In the genomic region with DNA sequence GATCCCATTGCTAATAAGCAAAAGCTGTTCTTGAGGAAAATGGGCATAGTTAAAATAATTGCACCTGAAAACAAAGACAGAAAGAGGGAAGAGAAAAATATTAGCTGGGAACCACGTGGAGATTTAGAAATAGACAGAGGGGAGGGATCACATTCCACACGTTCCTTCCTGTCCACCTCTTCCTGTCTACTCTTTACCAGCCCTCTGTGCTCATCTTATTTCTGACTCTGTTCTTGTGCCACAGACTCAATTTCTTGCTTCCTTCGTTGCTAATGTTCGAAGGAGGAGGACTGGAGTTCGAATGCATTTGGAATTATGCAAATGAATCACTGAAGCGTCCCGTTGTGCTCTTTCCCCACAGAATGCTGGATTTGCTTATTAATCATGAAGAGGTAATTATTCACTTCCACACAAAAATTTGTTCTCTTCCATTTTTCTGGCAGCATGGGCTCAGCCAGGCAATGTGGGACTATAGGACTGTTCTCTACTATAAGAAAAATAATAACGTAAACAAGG, we compare ENCODE assay signal across 9 mouse cellular contexts.
"Had no signal": no experiment of that assay in that cellular context is flagged by ENCODE, and none has a peak within 500 bp of the region (broad histone marks: within the 10 kb centered on the region; RNA-seq: fewer than 3 reads in every experiment).

No protein-coding gene starts in this region.

- H3K9ac ChIP-seq: limb, embryonic 15.5 days; liver, embryonic 13.5 days; liver, postnatal 0 days; lung, embryonic 15.5 days; midbrain, embryonic 12.5 days had no signal

- ATAC-seq: liver, postnatal 0 days had no signal

- DNase-seq: layer of hippocampus, adult 9-11 months; layer of hippocampus, postnatal 36 days; liver, embryonic 13.5 days; liver, postnatal 0 days; thymus, adult 18-20 months; thymus, postnatal 14 days had no signal

- H3K36me3 ChIP-seq: limb, embryonic 15.5 days; liver, embryonic 13.5 days; lung, embryonic 15.5 days; midbrain, embryonic 12.5 days had no signal

- H3K9me3 ChIP-seq: limb, embryonic 15.5 days; liver, embryonic 13.5 days; lung, embryonic 15.5 days; midbrain, embryonic 12.5 days had no signal

- H3K4me1 ChIP-seq: limb, embryonic 15.5 days; liver, embryonic 13.5 days had no signal

- H3K4me3 ChIP-seq: limb, embryonic 15.5 days; liver, embryonic 13.5 days; lung, embryonic 15.5 days; midbrain, embryonic 12.5 days had no signal

- H3K4me2 ChIP-seq: limb, embryonic 15.5 days; liver, embryonic 13.5 days; lung, embryonic 15.5 days; midbrain, embryonic 12.5 days had no signal

- H3K27ac ChIP-seq: limb, embryonic 15.5 days; liver, embryonic 13.5 days; lung, embryonic 15.5 days; midbrain, embryonic 12.5 days had no signal

- H3K27me3 ChIP-seq: limb, embryonic 15.5 days; liver, embryonic 13.5 days; lung, embryonic 15.5 days; midbrain, embryonic 12.5 days had no signal
